Mouse (Mus musculus) lung, postnatal 0 days (tissue): ENCODE measurements around the gene Mup19.

Experiments used
- CTCF ChIP-seq: IDR thresholded peaks from 2 replicates; pipeline ENCODE4 v1.5.1; 2016; ENCODE audit warnings: antibody characterized with exemption, mild to moderate bottlenecking
- EP300 ChIP-seq: IDR thresholded peaks from 2 replicates; pipeline ENCODE4 v1.6.1; 2016; ENCODE audit warnings: antibody characterized with exemption, mild to moderate bottlenecking, control low read depth

GRCm38 (mm10) chr4:61829211-61829610 lies 47.1 kb upstream of the Mup19 start:
- TF ChIP-seq CTCF (no peak), EP300 (no peak)
